Mouse (Mus musculus): Measurements from ENCODE around the gene Srrt.

- TF ChIP-seq CTCF (IDR thresholded peaks at IDR 0.05), result no peak
- TF ChIP-seq EP300 (IDR thresholded peaks at IDR 0.05; ENCODE audit: insufficient read depth, low read depth, low read length), result peak; percentile 58
- TF ChIP-seq POLR2A (IDR thresholded peaks at IDR 0.05; ENCODE audit: insufficient read depth, low read depth, low read length), result 0 out of 2 replicates have a peak, but pooled peaks have one; percentile 14
Measured at GRCm38 (mm10) chr5:137338663-137339289, 31.3 kb upstream of the Srrt start.

Measured in heart, adult 2 months (tissue).